Mouse (Mus musculus): ENCODE measurements around the gene Midn. TPM values are rescaled to one million over a fixed set of nuclear protein-coding genes. Genes with fewer than 3 reads are reported as not detected.

The Midn gene
- polyA plus RNA-seq, 1 experiment from 2014 or later, result 20.3 TPM

DNA sequence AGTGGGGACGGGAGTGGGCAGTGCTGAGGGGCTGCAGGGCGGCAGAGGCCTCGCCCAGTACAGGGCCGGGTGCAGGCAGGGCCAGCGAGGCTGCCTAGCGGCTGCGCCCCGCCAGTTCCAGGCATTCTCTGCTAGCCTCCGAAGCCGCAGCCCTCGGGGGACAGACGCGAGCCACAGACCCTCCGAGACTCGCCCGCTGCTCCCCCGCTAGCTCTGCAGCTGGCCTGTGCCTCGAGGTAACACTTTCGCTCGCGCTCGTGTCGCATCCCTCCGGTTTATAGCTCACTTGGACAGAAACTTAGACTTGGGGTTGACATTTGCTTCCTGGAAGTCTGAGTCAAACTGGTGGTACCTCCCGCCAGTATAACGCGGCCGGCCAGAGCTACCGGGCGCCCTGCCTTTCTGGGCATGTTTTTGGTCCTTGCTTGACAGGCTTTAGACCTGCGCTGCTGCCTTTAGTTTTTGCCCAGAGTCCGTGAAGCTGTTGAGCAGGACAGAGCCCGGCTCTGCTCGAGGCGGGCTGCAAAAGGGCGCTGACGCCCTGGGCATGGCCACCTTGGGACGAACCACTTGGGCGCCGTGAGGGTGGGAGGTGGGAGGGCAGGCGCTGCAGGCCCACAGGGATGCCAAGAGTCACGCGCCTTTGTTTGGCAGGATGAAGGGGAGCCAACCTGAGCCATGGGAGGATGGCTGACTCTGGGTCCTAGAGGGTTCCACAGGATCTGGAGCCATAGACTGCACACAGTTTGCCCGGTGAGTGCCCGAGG is 23.9 kb downstream of the Midn start:
- WGBS (ENCODE audit: missing documents), result 94% methylated on average over 41 of the region's 45 CpGs
- H3K4me3 ChIP-seq (ENCODE audit: inconsistent target), result peak overlapping the region; percentile 45; the same call in 1 of the 2 replicates
- H3K27ac ChIP-seq, result peak overlapping the region; percentile 95
- peaks cover 27% of the 10 kb centered on the region for H3K79me2 ChIP-seq (ENCODE audit: inconsistent target)
- H3K36me3 ChIP-seq (ENCODE audit: inconsistent target), result peaks cover 17% of the 10 kb centered on the region; the same call in 1 of the 2 replicates

DNA sequence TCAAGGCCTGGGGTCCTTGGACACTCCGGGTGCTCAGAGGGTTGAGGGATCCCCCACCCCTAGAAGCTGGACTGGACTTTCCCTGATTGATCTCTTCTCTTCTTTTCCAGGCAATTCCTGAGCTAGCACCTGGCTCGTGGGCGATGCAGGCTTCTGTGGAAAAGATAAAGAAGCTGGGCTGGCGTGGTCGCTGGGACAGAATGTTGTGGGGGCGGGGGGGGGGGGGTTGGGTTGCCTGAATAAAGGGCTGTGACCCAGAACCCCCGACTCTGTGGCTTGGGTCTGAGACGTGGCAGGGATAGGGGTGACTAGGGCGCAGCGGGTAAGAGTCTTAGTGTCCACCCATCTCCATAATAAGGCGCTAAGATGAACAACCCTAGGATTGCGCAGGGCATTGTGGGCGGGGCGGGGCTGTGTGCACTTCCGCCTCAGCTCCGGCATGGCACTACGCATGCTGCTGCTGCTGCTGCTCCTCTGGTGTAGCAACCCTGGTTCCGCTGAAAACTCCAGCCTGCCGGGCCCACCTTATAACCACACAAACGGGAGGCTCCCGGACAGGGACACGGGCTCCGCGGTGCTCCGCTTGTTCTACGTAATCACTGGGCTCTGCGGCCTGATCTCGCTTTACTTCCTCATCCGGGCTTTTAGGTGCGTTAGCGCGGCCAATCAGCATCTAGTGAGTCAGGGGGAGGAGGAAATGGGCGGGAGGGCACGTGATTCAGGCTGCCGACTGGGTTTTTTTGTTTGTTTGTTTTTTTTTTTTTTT is 24.6 kb downstream of the Midn start, which contains the start of gene 1600002K03Rik:
Gene 1600002K03Rik, plus strand, starts transcription at position 418 of the 766 bp plus-strand sequence.
- Histone ChIP-seq H3K36me3 (ENCODE audit: inconsistent target) (peaks cover 17% of the 10 kb centered on the region; the same call in 1 of the 2 replicates), H3K27ac (peak within 1 kb of the TSS; percentile 95), H3K4me3 (ENCODE audit: inconsistent target) (peak within 1 kb of the TSS; percentile 45), H3K79me2 (ENCODE audit: inconsistent target) (peaks cover 27% of the 10 kb centered on the region)
- WGBS (ENCODE audit: missing documents), result 9% methylated on average over 35 of the region's 35 CpGs

DNA sequence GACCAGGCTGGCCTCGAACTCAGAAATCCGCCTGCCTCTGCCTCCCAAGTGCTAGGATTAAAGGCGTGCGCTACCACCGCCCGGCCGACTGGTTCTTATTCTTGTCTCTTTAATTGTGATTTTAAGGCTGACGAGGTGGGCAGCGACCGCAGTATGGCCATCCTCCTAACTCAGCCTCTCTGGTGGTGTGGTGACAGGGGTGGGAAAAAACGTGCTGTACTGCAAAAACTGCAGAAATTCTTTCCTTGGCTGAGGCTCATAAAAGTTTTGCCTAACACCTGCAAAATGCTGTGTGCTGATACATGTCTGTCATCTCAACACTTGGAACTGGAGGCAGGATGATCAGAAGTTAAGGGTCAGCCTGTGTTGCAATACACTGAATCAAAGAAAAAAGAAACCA is 25.3 kb downstream of the Midn start:
- Histone ChIP-seq H3K79me2 (ENCODE audit: inconsistent target) (peaks cover 27% of the 10 kb centered on the region), H3K4me3 (ENCODE audit: inconsistent target) (peak overlapping the region; percentile 45), H3K36me3 (ENCODE audit: inconsistent target) (peaks cover 17% of the 10 kb centered on the region; the same call in 1 of the 2 replicates), H3K27ac (peak overlapping the region; percentile 95)
- 10% methylated on average over 11 of the region's 11 CpGs for WGBS (ENCODE audit: missing documents)

DNA sequence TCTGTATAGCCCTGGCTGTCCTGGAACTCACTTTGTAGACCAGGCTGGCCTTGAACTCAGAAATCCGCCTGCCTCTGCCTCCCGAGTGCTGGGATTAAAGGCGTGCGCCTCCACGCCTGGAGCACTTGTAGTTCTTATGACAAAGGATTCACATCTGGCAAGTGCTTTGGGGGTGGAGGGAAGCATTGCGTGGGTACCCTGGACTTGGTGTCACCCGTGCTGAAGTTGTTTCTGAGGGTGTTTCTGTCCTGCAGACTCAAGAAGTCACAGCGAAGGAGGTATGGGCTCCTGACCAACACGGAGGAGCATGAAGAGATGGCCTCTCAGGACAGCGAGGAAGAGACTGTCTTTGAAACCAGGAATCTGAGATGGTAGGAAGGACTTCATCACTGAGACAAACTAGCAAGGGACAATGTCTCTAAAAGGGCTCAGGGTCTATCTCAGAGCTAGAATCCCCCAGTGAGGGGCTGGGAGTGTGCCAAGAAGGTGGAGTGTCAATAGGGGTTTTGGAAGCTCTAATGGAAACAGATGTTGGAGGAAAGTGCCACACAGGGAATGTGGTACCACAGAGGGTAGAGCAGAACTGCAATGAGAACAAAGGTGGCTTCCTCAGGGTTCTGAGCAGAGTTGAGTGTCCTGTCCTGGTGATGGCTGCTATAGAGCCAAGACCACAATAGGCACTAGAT is 26.0 kb downstream of the Midn start:
- Histone ChIP-seq H3K79me2 (ENCODE audit: inconsistent target) (peaks cover 20% of the 10 kb centered on the region), H3K27ac (peak overlapping the region; percentile 95; the same call in 1 of the 2 replicates), H3K4me3 (ENCODE audit: inconsistent target) (no peak overlapping the region), H3K36me3 (ENCODE audit: inconsistent target) (peaks cover 17% of the 10 kb centered on the region; the same call in 1 of the 2 replicates)
- 88% methylated on average over 10 of the region's 10 CpGs for WGBS (ENCODE audit: missing documents)

DNA sequence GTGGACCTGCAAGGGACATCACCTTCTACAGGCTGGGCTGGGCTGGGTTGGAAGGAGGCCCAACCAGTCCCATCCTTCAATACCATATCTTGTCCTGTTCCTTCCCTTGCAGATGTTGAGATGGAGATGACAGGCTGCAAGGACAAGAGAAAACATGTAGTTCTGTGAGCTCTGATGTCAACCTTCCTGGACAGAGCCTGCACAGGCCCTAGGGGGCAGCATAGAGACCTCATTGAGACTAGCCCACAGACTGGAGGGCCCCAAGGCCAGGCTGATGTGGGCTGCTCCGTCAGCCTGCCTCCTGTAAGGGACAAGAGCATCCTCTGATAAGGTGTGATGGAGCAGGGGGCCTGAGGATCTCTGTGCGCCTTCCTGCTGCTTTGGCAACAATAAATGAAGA is 26.6 kb downstream of the Midn start:
- Histone ChIP-seq H3K27ac (no peak overlapping the region), H3K79me2 (ENCODE audit: inconsistent target) (peaks cover 14% of the 10 kb centered on the region), H3K4me3 (ENCODE audit: inconsistent target) (no peak overlapping the region), H3K36me3 (ENCODE audit: inconsistent target) (peaks cover 17% of the 10 kb centered on the region; the same call in 1 of the 2 replicates)
- WGBS (ENCODE audit: missing documents), result 92% methylated on average over 2 of the region's 2 CpGs

DNA sequence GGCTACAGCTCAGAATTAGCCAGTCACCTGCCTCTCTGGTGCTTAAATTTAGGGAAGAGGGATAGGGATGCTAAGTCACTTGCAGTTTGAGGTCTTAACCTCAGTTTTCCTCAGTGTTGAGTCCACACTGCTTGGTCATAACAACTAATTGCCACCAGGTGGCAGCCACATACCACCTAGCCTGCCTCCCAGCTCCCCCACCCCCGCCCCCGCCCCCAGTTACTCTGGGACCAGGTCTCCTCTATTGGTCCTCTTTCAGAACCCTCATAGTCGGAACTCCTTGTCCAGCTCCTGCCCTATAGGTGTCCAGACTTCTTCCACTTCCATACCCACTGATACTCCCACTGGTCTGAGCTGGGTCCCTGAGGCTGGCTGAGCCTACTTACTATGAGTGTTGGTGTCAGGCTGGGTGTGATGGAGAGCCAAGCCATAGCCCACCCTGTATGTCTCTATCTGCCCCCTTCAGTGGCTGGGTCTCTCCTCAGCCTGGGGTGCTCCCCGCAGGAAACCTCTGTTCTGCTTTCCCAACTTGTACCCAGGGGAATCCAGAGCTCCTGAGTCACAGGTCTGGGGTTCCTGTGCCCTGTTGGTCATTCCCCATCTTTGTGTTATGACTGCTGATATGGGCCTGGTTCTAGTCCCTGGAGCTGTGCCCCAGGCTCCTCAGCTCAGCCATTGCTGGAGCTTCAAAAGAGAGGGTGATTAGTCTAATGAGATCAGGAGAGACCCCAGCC is 27.6 kb downstream of the Midn start:
- Histone ChIP-seq H3K36me3 (ENCODE audit: inconsistent target) (peaks cover 8% of the 10 kb centered on the region; the same call in 1 of the 2 replicates), H3K4me3 (ENCODE audit: inconsistent target) (no peak overlapping the region), H3K27ac (no peak overlapping the region), H3K79me2 (ENCODE audit: inconsistent target) (peaks cover 4% of the 10 kb centered on the region; the same call in 1 of the 2 replicates)
- 86% methylated on average over 2 of the region's 4 CpGs for WGBS (ENCODE audit: missing documents)

DNA sequence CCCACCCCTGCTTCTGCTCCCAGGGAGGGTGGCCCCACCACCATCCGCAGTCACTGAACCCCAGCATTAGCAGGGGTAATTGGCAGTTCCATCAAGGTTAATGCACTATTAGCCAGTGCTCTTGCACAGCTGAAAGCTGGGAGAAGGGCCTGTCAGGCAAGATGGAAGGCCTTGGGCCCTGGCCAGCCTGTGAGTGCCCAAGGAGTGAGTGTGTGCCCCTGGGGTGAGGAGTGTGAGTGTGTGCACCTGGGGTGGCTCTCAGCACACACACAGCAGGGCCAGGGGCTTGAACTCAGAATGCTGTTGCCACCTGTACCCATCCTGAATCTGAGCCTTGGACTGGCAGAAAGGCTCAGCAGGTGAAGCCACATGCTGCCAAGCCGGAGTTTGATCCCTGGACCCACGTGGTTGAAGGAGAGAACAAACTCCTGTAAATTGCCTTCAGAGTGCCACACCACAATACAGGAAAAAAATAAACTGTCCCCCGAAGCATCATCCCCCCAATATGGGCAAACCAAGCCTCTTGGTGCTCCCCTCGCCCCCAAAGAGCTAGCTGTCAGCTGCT is 28.3 kb downstream of the Midn start:
- Histone ChIP-seq H3K27ac (no peak overlapping the region), H3K4me3 (ENCODE audit: inconsistent target) (no peak overlapping the region), H3K36me3 (ENCODE audit: inconsistent target) (peaks cover 1% of the 10 kb centered on the region; the same call in 1 of the 2 replicates), H3K79me2 (ENCODE audit: inconsistent target) (no peaks in the 10 kb centered on the region)
- 94% methylated on average over 5 of the region's 5 CpGs for WGBS (ENCODE audit: missing documents)

DNA sequence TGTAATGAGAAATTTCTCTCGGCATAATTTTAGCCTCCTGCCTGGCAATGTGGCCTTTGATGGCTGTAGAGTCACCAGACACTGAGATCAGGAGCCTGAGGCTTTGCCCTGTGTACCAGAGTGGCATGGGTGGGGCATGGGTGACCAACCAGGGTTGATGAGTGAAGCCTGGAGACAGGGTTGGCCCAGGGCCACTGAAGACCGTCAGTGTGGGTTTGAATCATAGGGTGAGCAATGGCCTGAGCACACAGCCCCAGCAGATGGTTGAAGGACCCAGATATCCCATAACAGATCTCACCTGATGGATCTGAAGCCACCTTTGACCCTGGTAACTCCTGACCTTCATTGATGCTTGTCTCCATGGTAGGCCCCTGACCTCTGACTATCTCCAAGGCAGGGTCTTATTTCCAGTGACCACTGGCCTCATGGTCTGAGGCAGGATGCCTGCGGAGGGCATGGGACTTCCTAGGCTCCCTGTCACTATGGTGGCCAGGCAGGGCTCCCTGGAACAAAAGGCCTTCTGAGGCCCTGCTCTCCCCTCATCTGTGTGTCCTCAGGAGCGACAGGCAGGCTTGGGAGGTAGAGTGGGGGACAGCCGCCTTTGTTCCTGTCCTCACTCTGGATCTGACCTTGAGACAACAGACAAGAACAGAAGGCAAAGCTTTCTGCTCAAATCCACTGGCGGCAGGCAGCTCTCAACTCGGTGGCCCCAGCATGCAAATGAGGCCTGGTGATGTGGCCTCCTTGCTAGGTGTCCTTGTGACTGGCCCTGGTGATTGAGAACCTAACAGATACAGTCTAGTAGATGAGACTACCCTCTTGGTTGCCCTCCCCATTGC is 29.6 kb downstream of the Midn start:
- no peak overlapping the region for H3K27ac ChIP-seq
- H3K36me3 ChIP-seq (ENCODE audit: inconsistent target), result no peaks in the 10 kb centered on the region
- 89% methylated on average over 7 of the region's 7 CpGs for WGBS (ENCODE audit: missing documents)
- no peak overlapping the region for H3K4me3 ChIP-seq (ENCODE audit: inconsistent target)
- no peaks in the 10 kb centered on the region for H3K79me2 ChIP-seq (ENCODE audit: inconsistent target)

DNA sequence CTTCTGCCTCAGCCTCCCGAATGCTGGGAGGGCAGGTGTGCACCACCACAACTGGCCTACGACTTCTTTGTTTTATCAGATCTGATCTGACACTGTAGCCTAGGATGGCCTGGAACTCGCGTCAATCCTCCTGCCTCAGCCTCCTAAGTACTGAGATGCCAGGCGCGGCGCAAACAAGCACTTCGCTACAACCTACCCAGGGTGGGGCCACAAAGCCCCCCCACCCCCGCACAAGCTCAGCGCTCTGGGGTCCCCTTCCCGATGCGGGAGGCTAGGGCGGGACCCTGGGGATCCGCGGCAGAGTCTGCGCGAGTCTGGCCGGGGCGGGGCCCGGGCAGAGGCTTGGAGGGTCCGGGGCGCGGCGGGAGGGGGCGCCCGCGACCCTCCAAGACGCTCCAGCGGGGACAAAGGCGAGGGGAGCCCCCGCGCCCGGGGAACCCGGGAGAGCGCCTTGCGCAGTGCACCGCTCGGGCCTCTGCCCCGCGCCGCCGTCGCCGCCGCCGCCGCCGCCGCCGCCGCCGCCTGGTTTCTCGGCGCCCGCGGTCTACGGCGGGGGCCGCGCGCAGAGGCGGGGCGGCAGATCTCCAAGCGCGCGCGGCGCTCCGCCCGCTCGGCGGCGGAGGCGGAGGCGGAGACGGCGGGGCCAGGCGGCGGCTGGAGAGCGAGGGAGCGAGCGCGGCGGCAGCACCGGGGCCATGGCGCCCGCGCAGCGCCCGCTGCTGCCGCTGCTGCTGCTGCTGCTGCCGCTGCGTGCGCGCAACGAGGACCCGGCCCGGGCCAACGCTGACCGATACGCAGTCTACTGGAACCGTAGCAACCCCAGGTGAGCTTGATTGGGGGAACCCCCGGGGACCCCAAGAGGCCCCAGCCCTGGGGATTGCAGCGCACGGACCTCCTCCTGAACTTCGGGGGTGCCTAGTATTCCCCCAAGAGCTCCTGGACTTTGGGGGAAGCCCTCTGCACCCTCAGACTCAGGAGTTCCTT is 31.3 kb downstream of the Midn start, which contains the start of gene Efna2:
Gene Efna2, plus strand, starts transcription at position 415 of the 984 bp plus-strand sequence.
- no peak within 1 kb of the TSS for H3K27ac ChIP-seq

DNA sequence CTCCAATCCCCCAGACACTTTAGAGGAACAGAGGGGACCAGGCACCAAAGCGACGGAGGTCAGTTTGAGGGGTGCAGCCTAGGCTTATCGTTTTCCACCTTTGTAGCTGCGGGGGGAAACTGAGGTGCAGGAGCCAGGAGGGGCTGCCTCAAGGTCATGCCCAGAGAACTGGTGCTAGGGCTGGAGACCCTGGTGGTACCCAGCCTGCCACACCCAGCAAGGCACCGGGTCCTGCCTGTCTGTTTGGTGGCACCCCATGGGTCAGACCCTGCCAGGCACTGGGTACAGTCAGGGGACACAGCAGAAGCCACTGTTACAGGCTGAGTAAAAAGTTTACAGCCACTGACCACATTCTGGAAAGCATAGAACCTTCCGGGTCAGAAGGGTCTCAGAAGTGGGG is 32.2 kb downstream of the Midn start:
- Histone ChIP-seq H3K36me3 (ENCODE audit: inconsistent target) (no peaks in the 10 kb centered on the region), H3K4me3 (ENCODE audit: inconsistent target) (no peak overlapping the region), H3K27ac (no peak overlapping the region), H3K79me2 (ENCODE audit: inconsistent target) (no peaks in the 10 kb centered on the region)
- 68% methylated on average over 6 of the region's 6 CpGs for WGBS (ENCODE audit: missing documents)

More for the DNA sequence above, 31.3 kb downstream of the Midn start, which contains the start of gene Efna2:
- H3K36me3 ChIP-seq (ENCODE audit: inconsistent target), result no peaks in the 10 kb centered on the region
- no peaks in the 10 kb centered on the region for H3K79me2 ChIP-seq (ENCODE audit: inconsistent target)
- H3K4me3 ChIP-seq (ENCODE audit: inconsistent target), result no peak within 1 kb of the TSS
- 8% methylated on average over 54 of the region's 106 CpGs for WGBS (ENCODE audit: missing documents)

DNA sequence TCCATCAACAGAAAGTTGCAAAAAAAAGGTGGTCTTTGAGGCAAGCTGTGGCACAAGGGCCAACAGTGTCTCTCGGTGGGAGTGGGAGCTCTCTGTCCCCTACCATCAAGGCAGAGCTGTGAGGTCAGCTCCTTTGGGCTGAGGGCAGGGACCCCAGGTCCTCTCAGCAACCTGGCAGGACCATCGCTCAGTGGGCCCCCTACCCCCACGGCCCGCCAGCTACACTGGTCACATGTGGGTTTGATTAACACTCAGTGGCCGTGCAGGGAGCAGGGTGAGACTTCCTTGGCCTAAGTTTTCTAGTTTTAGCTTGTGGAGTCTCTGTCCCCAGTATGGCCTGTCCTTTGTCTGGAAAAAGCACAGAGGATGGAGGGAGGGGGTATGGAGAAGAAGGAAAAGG is 32.8 kb downstream of the Midn start:
- Histone ChIP-seq H3K27ac (no peak overlapping the region), H3K4me3 (ENCODE audit: inconsistent target) (no peak overlapping the region), H3K36me3 (ENCODE audit: inconsistent target) (no peaks in the 10 kb centered on the region), H3K79me2 (ENCODE audit: inconsistent target) (no peaks in the 10 kb centered on the region)
- WGBS (ENCODE audit: missing documents), result 81% methylated on average over 5 of the region's 5 CpGs

DNA sequence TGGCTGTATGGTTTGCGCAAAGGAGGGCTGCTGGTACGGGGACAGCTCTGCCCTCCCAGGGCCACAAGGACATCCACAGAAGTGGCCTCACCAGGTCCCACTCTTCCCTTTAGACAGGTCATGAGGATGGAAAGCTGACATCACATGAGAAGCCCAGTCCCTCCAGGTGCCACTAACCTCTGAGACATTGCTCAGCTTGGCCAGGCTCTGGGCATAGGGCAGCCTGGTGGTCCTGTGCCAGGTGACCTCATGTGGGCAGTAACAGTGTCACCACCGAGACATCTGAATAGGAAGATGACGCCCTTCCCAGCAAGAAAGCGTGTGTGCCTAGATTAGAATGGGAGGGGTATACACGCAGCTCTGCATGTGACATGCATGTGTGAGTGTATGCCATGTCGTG is 34.5 kb downstream of the Midn start:
- H3K36me3 ChIP-seq (ENCODE audit: inconsistent target), result no peaks in the 10 kb centered on the region
- no peak overlapping the region for H3K4me3 ChIP-seq (ENCODE audit: inconsistent target)
- H3K79me2 ChIP-seq (ENCODE audit: inconsistent target), result no peaks in the 10 kb centered on the region
- no peak overlapping the region for H3K27ac ChIP-seq
- WGBS (ENCODE audit: missing documents), result 90% methylated on average over 7 of the region's 7 CpGs
